Mouse (Mus musculus): ENCODE measurements around the gene Rhbg. TPM values are rescaled to one million over a fixed set of nuclear protein-coding genes. Genes with fewer than 3 reads are reported as not detected.
"Not testable (repeated sequence)": the region's sequence is repeated elsewhere in the genome, so short reads cannot be mapped to it uniquely, and the experiment has no call there.

Gene Rhbg
- total RNA-seq, 1 experiment from 2014 or later, result not detected

- no peak for ATAC-seq (replicated peaks in 1 of 2; ENCODE audit: insufficient read depth in 1 of 2, low FRiP score in 2 of 2, low TSS enrichment in 1 of 2, low read depth in 1 of 2, poor library complexity in 2 of 2, severe bottlenecking in 2 of 2)
Measured at GRCm38 (mm10) chr3:88271859-88272258, 17.4 kb upstream of the Rhbg start.

GRCm38 (mm10) chr3:88271298-88271697 lies 16.8 kb upstream of the Rhbg start:
- not testable (repeated sequence) for ATAC-seq (replicated peaks in 1 of 2; ENCODE audit: insufficient read depth in 1 of 2, low FRiP score in 2 of 2, low TSS enrichment in 1 of 2, low read depth in 1 of 2, poor library complexity in 2 of 2, severe bottlenecking in 2 of 2)

GRCm38 (mm10) chr3:88268991-88269390 lies 14.5 kb upstream of the Rhbg start:
- ATAC-seq (replicated peaks in 1 of 2; ENCODE audit: insufficient read depth in 1 of 2, low FRiP score in 2 of 2, low TSS enrichment in 1 of 2, low read depth in 1 of 2, poor library complexity in 2 of 2, severe bottlenecking in 2 of 2), result no peak

- ATAC-seq (replicated peaks in 1 of 2; ENCODE audit: insufficient read depth in 1 of 2, low FRiP score in 2 of 2, low TSS enrichment in 1 of 2, low read depth in 1 of 2, poor library complexity in 2 of 2, severe bottlenecking in 2 of 2), result not testable (repeated sequence)
Measured at GRCm38 (mm10) chr3:88268014-88268413, 13.5 kb upstream of the Rhbg start.

GRCm38 (mm10) chr3:88262346-88262745 lies 7.8 kb upstream of the Rhbg start:
- no peak for ATAC-seq (replicated peaks in 1 of 2; ENCODE audit: insufficient read depth in 1 of 2, low FRiP score in 2 of 2, low TSS enrichment in 1 of 2, low read depth in 1 of 2, poor library complexity in 2 of 2, severe bottlenecking in 2 of 2)

GRCm38 (mm10) chr3:88256382-88256781 lies 1.9 kb upstream of the Rhbg start:
- ATAC-seq (replicated peaks in 1 of 2; ENCODE audit: insufficient read depth in 1 of 2, low FRiP score in 2 of 2, low TSS enrichment in 1 of 2, low read depth in 1 of 2, poor library complexity in 2 of 2, severe bottlenecking in 2 of 2), result no peak

- no peak for ATAC-seq (replicated peaks in 1 of 2; ENCODE audit: insufficient read depth in 1 of 2, low FRiP score in 2 of 2, low TSS enrichment in 1 of 2, low read depth in 1 of 2, poor library complexity in 2 of 2, severe bottlenecking in 2 of 2)
Measured at GRCm38 (mm10) chr3:88255950-88256349, 1.4 kb upstream of the Rhbg start.

GRCm38 (mm10) chr3:88252739-88253138 lies 1.8 kb downstream of the Rhbg start:
- no peak for ATAC-seq (replicated peaks in 1 of 2; ENCODE audit: insufficient read depth in 1 of 2, low FRiP score in 2 of 2, low TSS enrichment in 1 of 2, low read depth in 1 of 2, poor library complexity in 2 of 2, severe bottlenecking in 2 of 2)

GRCm38 (mm10) chr3:88248406-88248805 lies 6.1 kb downstream of the Rhbg start:
- no peak for ATAC-seq (replicated peaks in 1 of 2; ENCODE audit: insufficient read depth in 1 of 2, low FRiP score in 2 of 2, low TSS enrichment in 1 of 2, low read depth in 1 of 2, poor library complexity in 2 of 2, severe bottlenecking in 2 of 2)

GRCm38 (mm10) chr3:88247666-88248065 lies 6.8 kb downstream of the Rhbg start:
- no peak for ATAC-seq (replicated peaks in 1 of 2; ENCODE audit: insufficient read depth in 1 of 2, low FRiP score in 2 of 2, low TSS enrichment in 1 of 2, low read depth in 1 of 2, poor library complexity in 2 of 2, severe bottlenecking in 2 of 2)

GRCm38 (mm10) chr3:88245811-88246210 lies 8.7 kb downstream of the Rhbg start:
- peak; percentile 40 to 57; a peak in 3 of 4 replicates for ATAC-seq (replicated peaks in 1 of 2; ENCODE audit: insufficient read depth in 1 of 2, low FRiP score in 2 of 2, low TSS enrichment in 1 of 2, low read depth in 1 of 2, poor library complexity in 2 of 2, severe bottlenecking in 2 of 2)

- ATAC-seq (replicated peaks in 1 of 2; ENCODE audit: insufficient read depth in 1 of 2, low FRiP score in 2 of 2, low TSS enrichment in 1 of 2, low read depth in 1 of 2, poor library complexity in 2 of 2, severe bottlenecking in 2 of 2), result 0 out of 4 replicates have a peak, but pooled peaks have one; percentile 22 to 33
Measured at GRCm38 (mm10) chr3:88244071-88244470, 10.4 kb downstream of the Rhbg start.

GRCm38 (mm10) chr3:88242531-88242930 lies 12.0 kb downstream of the Rhbg start:
- ATAC-seq (replicated peaks in 1 of 2; ENCODE audit: insufficient read depth in 1 of 2, low FRiP score in 2 of 2, low TSS enrichment in 1 of 2, low read depth in 1 of 2, poor library complexity in 2 of 2, severe bottlenecking in 2 of 2), result peak; percentile 51 to 60

- ATAC-seq (replicated peaks in 1 of 2; ENCODE audit: insufficient read depth in 1 of 2, low FRiP score in 2 of 2, low TSS enrichment in 1 of 2, low read depth in 1 of 2, poor library complexity in 2 of 2, severe bottlenecking in 2 of 2), result no peak
Measured at GRCm38 (mm10) chr3:88241045-88241786, 13.3 kb downstream of the Rhbg start.

GRCm38 (mm10) chr3:88239446-88239845 lies 15.1 kb downstream of the Rhbg start:
- no peak for ATAC-seq (replicated peaks in 1 of 2; ENCODE audit: insufficient read depth in 1 of 2, low FRiP score in 2 of 2, low TSS enrichment in 1 of 2, low read depth in 1 of 2, poor library complexity in 2 of 2, severe bottlenecking in 2 of 2)

- no peak for ATAC-seq (replicated peaks in 1 of 2; ENCODE audit: insufficient read depth in 1 of 2, low FRiP score in 2 of 2, low TSS enrichment in 1 of 2, low read depth in 1 of 2, poor library complexity in 2 of 2, severe bottlenecking in 2 of 2)
Measured at GRCm38 (mm10) chr3:88238866-88239391, 15.6 kb downstream of the Rhbg start.

GRCm38 (mm10) chr3:88237556-88238194 lies 16.8 kb downstream of the Rhbg start:
- ATAC-seq (replicated peaks in 1 of 2; ENCODE audit: insufficient read depth in 1 of 2, low FRiP score in 2 of 2, low TSS enrichment in 1 of 2, low read depth in 1 of 2, poor library complexity in 2 of 2, severe bottlenecking in 2 of 2), result peak; percentile 63 to 79

- no peak for ATAC-seq (replicated peaks in 1 of 2; ENCODE audit: insufficient read depth in 1 of 2, low FRiP score in 2 of 2, low TSS enrichment in 1 of 2, low read depth in 1 of 2, poor library complexity in 2 of 2, severe bottlenecking in 2 of 2)
Measured at GRCm38 (mm10) chr3:88237161-88237555, 17.4 kb downstream of the Rhbg start.
